ENCODE assay signal across 7 mouse cellular contexts in genomic region chr10:69352212-69353085, GRCm38 (mm10). TPM values are rescaled to one million over a fixed set of nuclear protein-coding genes. Genes with fewer than 3 reads are reported as not detected.
DNase-seq lines count a peak whose midpoint lies in the region; ATAC-seq lines count a peak whose summit lies in the region.

Cdk1 (minus strand) TSS chr10:69352938.

- H3K27me3 ChIP-seq in intestine, embryonic 15.5 days (replicated peaks): no peaks in the 10 kb centered on the region
- no peaks in the 10 kb centered on the region for H3K27me3 ChIP-seq in midbrain, embryonic 10.5 days (ENCODE audit: low read depth, poor library complexity, severe bottlenecking)

- peaks cover 14% of the 10 kb centered on the region for H3K36me3 ChIP-seq in intestine, embryonic 15.5 days
- H3K36me3 ChIP-seq in midbrain, embryonic 10.5 days: peaks cover 41% of the 10 kb centered on the region

- H3K9ac ChIP-seq in intestine, embryonic 15.5 days: peak within 1 kb of the TSS; percentile 83

- peak within 1 kb of the TSS; percentile 72 for H3K4me2 ChIP-seq in intestine, embryonic 15.5 days (replicated peaks)

- WGBS in intestine, embryonic 15.5 days: under 1% methylated on average over 51 of the region's 51 CpGs
- WGBS in midbrain, embryonic 10.5 days: under 1% methylated on average over 51 of the region's 51 CpGs

- DNase-seq in adrenal gland, adult 18-20 months (ENCODE audit: low spot score in 2 of 2): peak; percentile 88 to 91
- peak; percentile 95 for DNase-seq in embryo, embryonic 11.5 days (ENCODE audit: low read depth, low spot score)
- peak; percentile 93 to 95 for DNase-seq in gastrocnemius, postnatal 36 days
- peak; percentile 91 to 95 for DNase-seq in left cerebral cortex, postnatal 25 days (ENCODE audit: low spot score in 2 of 2)
- peak; percentile 98 for DNase-seq in midbrain, embryonic 10.5 days (ENCODE audit: low spot score)
- DNase-seq in right cerebral cortex, postnatal 4 days: peak; percentile 91

- ATAC-seq in intestine, embryonic 15.5 days: peak; percentile 98

- intact Hi-C loops in gastrocnemius, postnatal 36 days (cut with DNase I): no loop called here
- intact Hi-C loops in left cerebral cortex, postnatal 25 days (cut with DNase I): no loop called here

- H3K9me3 ChIP-seq in intestine, embryonic 15.5 days: no peaks in the 10 kb centered on the region
- no peaks in the 10 kb centered on the region; the same call in 1 of the 2 replicates for H3K9me3 ChIP-seq in midbrain, embryonic 10.5 days (replicated peaks)

- peak within 1 kb of the TSS; percentile 72 for H3K27ac ChIP-seq in intestine, embryonic 15.5 days
- peak within 1 kb of the TSS; percentile 98 for H3K27ac ChIP-seq in midbrain, embryonic 10.5 days (replicated peaks)

- peaks cover 28% of the 10 kb centered on the region for H3K4me1 ChIP-seq in intestine, embryonic 15.5 days (replicated peaks)
- peaks cover 51% of the 10 kb centered on the region for H3K4me1 ChIP-seq in midbrain, embryonic 10.5 days

- peak within 1 kb of the TSS; percentile 84 for H3K4me3 ChIP-seq in intestine, embryonic 15.5 days (replicated peaks)
- peak within 1 kb of the TSS; percentile 93 for H3K4me3 ChIP-seq in midbrain, embryonic 10.5 days

RNA-seq across cellular contexts. Expression of gene Cdk1, which starts in this region (rescaled TPM):
- total RNA-seq in adrenal gland, adult 18-20 months (2021): 1 to 10 TPM; 3.0 to 4.3 TPM
- total RNA-seq in gastrocnemius, postnatal 36 days (2021): 1 to 10 TPM in 1 of 2 experiments, under 1 TPM in 1; 0.86 to 1.6 TPM
- 414 and 444 TPM in 2 replicates for polyA plus RNA-seq in intestine, embryonic 15.5 days (2015; fragmentation: Nextera tagmentation; extraction: Ambion mirVana)
- total RNA-seq in left cerebral cortex, postnatal 25 days (2021): under 1 TPM; 0.73 to 0.87 TPM
- polyA plus RNA-seq in midbrain, embryonic 10.5 days (2016; fragmentation: Nextera tagmentation; extraction: Ambion mirVana): 440 and 527 TPM in 2 replicates

Comparison
In these comparisons a context has a peak if more than half of its experiments do, and no peak if none do; other contexts are left out.
1. Peak in every context shown above with its lines: DNase-seq, ATAC-seq, H3K4me3 ChIP-seq and H3K27ac ChIP-seq.
2. Peak in DNase-seq in left cerebral cortex, postnatal 25 days; RNA of the gene not detected or under 1 TPM.